Mouse (Mus musculus): Measurements from ENCODE around the gene Omt2a.
"Not testable (repeated sequence)": the region's sequence is repeated elsewhere in the genome, so short reads cannot be mapped to it uniquely, and the experiment has no call there.

The Omt2a gene

DNA sequence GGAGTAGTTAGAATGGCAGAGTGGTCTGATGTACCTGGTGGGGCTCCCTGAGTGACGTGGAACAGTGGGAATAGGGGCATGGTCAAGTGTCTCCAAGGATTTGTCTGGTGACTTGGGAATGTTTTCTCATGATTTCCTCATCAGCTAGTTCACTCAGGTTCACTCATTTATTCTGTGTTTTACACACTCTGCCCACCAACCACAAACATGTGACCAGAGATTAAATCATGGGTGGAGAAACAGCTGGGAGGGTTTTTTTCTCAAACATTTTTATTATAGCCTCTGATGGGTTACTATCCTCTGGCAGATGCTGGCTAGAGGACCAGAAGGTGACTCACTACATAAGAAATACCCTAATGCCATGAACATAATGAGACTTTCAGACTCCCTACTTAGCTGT is 16.4 kb downstream of the Omt2a start:
- no peak for DNase-seq (ENCODE audit: low read depth)

DNA sequence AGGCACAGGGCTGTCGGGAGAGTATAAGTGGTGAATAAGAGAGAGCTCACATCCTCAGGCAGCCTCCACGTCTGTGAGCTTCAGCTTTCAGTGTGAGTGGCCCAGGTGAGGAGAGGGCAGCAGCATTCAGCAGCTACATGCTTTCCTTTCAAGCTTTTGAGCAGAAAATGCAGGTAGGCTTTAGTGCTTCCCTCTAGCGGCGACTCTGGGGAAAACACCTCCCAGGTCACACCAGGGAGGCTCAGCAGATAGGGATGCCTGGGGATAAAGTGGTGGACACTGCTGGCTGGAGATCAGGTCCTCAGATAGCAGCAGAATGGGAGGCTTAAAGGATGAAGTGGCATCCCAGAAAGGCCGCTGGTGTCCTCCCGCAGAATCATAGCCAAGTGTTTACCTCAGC is 18.5 kb downstream of the Omt2a start:
- not testable (repeated sequence) for DNase-seq (ENCODE audit: low read depth)

DNA sequence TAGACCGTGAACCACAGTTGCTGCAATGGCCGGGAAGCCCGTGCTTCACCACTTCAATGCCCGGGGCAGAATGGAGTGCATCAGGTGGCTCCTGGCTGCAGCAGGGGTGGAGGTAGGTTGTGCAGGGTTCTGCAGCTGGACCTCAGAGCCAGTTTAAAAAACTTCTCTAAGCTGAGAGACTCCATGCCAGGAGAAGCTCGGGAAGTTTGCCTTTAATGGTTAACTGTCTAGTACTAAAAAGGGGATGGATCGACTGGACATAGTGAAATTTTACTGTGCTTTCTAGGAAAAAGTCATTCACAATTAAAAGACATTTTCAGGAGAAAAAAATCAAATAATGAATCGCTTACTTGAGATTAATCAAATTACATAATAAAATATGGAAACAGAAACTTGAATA is 19.8 kb downstream of the Omt2a start:
- not testable (repeated sequence) for DNase-seq (ENCODE audit: low read depth)

DNA sequence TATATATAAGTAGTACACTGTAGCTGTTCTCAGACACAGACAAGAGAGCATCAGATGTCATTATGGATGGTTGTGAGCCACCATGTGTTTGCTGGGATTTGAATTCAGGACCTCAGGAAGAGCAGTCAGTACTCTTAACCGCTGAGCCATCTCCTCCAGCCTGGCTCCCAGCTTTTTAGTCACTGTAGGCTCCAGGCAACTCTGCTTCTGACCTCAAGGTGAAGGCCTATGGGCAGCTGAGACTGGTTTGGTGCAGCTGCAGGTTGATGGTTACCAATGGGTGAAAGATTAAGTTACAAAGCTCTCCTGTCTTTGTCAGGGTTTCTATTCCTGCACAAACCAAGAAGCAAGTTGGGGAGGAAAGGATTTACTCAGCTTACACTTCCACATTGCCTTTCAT is 20.9 kb downstream of the Omt2a start:
- not testable (repeated sequence) for DNase-seq (ENCODE audit: low read depth)

DNA sequence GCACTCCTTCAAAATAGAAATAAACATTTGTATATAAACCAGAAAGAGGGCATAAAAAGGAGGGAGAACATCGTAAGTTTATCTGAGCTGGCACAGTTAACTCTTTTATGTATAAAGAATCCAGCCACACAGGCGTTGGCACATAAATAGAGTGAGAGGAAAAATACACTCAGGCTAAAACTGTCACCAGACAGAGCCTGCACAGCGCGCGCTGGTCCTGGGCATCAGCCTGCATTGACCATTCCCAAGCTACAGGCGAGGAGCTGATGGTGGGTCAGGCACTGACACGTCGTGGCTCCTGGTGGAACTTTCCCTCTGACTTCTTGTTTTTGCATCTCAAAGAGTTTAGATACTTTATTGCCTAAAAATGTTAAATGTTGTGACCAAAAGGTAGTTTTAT is 22.1 kb downstream of the Omt2a start:
- not testable (repeated sequence) for DNase-seq (ENCODE audit: low read depth)

DNA sequence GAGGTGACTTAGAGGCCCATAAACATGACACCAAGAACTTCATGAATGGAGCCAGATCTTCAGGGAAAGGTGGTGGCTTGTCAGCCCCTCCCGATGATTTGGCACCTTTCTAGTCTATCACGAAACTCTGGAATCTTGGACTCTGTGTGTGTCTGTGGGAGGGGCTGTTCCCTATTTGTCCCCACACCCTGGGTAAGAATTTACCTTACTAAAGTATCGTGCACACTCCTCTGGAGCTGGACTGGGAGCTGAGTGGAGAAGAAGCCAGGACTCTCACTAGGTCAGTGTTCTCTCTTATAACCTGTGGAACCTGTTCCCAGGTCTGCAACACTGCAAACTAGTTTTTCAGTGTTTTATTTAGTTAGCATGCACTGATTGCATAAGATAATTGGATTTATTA is 24.9 kb downstream of the Omt2a start, which contains the start of gene Gm10639:
Gm10639 (plus strand) TSS at position 201 of the 400 bp plus-strand sequence.
- not testable (repeated sequence) for DNase-seq (ENCODE audit: low read depth)

DNA sequence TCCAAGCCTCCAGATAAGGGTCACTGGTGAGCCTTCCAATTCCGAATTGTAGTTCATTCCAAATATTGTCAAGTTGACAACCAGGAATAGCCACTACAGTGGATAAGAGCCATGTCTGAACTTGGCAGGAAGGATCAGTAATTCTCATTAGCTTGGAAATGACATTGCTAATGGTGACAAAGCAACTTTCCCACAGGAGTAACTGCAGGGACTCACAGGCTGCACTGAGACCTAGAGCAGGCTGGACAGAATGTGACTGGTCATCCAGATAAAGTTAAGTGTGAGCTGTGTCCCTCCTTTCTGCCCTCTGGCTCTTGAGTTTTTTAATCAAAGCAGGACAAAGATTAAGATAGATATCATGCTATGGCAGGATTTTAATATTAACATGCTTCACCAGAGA is 25.5 kb downstream of the Omt2a start:
- DNase-seq (ENCODE audit: low read depth) = not testable (repeated sequence)

DNA sequence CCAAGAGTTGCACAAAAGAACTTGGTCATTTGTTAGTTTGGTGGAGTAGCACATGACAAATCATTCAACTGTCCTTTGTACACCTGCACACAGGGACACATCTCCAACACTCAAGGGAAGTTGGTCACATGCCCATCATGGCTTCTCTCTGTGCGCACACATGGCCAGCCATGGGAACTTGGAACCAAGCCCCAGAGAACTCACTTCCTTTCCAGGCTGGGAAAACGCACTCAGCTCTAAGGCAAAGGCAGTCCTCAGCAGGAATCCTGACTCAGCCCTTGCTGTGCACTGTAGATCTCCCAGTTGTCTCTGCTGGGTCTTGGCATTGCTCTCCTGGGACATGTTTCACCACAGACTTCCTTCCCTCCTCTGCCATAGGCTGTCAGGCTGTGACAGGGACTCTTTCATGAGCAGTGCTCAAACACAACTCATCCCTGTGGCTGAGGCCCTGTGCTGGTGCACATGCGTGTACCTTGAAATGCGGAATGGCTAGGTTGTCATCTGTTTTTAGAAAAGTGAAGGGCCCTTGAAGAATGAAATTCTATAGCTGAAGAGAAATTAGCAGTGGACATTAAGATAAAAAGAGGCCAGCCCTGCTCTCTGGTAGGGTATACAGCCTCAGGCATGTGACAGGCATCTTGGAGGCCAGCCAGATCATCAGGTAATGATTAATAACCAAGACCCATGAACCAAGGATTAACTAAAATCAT is 32.4 kb downstream of the Omt2a start:
- not testable (repeated sequence) for DNase-seq (ENCODE audit: low read depth)

DNA sequence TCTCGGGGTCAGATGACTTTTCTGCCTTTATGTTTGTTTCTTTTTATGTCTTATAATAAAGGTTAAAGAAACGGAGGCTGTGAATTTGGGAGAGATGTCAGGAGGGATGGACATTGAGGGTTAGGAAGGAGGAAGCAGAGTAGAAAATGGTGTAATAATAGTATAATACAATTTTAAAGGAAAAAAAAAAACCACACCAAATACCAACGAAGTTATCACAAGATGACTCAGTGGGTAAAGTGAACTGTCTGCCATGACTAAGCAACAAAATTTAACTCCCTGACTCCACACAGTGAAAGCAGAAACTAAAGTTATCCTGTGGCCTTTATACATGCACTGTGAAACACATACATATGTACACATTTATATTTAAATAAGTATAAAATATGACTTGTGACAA is 43.7 kb downstream of the Omt2a start:
- not testable (repeated sequence) for DNase-seq (ENCODE audit: low read depth)
